Mouse (Mus musculus): ENCODE results near the gene Tenm2. TPM values are rescaled to one million over a fixed set of nuclear protein-coding genes. Genes with fewer than 3 reads are reported as not detected.

The Tenm2 gene
- total RNA-seq, 2 experiments from 2014 or later = 0.05 to 0.06 TPM

DNA sequence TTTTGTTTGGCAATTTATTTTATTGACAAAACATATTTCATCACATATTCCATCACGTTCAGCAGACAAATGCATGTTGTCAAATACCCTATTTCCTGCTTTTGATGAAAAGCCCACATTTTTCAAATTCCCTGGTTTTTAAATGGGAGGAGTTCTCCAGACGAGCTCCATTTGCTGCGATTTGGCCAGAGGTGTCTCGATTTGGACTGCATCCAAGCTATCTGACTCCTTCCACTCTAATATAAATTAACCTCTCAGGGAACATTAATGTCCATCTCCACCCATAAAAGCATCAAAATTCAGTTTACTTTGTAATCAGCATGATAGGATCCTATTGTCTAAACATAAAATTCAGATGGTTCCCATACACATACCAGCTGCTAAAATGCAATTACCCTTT is 120.6 kb downstream of the Tenm2 start:
- DNase-seq = no peak
- intact Hi-C loops (cut with DNase I) = no loop called here

GRCm38 (mm10) chr11:37107069-37107468 is 128.7 kb downstream of the Tenm2 start:
- DNase-seq = no peak
- intact Hi-C loops (cut with DNase I) = no loop called here

DNA sequence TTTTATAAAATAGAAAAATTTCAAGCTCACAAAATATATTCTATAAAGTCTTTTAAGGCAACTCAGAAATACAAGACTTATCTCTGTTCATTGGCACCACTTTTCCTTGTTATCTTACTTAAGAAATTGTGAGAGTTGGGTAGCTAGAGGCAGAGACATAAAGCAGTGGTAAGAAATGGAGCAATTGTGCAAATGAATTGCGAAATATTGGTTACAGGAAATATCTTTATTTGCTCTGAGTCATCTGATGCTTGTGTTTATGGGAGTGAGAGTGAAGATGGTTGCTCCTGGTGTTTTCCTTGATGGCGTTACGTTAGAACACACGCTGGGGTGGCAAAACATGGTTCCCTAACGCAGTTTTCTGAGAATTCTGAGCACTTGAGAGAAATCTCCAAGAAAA is 156.4 kb downstream of the Tenm2 start:
- intact Hi-C loops (cut with DNase I) = no loop called here
- no peak for DNase-seq

DNA sequence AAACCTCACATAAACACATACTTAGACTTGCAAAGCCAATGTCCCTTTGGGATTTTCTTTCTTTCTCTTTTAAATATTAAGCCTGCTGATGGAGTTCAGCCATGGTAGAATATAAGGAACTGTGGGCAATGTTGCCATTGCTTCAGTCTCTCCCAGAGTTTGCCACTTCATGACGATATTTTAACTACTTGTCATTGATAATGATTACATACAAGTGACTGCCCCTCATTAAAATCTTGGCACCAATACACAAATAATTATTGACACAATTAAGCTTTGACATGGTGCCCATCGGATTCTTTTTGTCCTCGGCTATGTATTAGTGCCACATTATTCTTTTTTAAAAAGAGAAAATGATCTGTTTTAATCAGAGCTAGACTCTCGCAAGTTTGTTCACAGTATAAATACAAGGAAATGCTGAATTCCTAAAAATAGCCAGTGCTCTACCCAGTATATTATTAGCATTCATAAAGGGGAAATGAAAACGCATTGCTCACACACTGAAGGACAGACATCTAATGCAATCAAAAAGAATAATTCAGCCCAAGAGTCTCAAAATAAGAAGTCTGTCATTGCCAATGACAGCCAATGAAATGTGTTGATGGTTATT is 158.7 kb downstream of the Tenm2 start:
- intact Hi-C loops (cut with DNase I) = no loop called here
- no peak for DNase-seq

DNA sequence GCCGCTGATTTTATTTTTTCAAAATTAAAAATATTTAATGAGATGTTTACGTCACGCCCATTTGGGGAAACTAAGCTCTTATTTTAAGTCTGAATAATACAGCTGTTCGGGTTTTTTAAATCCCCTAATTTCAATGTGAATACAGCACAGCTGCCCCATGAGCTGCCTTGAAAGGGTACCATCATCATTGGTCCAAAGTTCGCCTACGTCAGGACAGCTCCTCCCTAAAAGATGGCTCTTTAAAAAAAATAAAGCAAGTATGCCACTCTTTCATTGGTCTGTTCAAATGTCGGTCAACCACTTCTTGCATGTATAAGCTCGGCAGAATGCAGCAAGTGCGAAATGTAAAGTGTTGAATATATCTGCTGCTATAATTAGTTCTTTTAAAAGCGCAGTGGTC is 160.4 kb downstream of the Tenm2 start:
- intact Hi-C loops (cut with DNase I) = no loop called here
- DNase-seq = no peak

- intact Hi-C loops (cut with DNase I) = no loop called here
- no peak for DNase-seq
Measured at GRCm38 (mm10) chr11:37065459-37065858, 170.3 kb downstream of the Tenm2 start.

DNA sequence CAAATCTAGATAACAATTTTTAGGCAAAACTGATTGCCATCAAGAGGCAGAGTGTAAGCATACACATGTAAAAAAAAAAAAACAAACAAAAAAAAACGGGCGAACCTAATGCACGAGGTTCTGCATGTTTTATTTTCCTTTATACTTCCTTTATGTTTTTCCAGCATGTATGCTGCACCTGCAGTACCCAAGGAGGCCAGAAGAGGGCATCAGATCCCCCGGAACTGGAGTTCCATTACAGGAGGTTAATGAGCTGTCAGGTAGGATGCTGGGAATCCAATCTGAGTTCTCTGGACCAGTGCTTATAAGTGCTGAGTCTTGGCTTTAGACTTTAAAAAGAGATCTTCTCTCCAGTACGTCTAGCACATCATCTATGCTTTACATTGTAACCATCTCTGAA is 189.1 kb downstream of the Tenm2 start:
- intact Hi-C loops (cut with DNase I) = loop anchor here (2.0 kb wide), 1 partner anchor 140 kb away; no protein-coding TSS in a partner anchor

DNA sequence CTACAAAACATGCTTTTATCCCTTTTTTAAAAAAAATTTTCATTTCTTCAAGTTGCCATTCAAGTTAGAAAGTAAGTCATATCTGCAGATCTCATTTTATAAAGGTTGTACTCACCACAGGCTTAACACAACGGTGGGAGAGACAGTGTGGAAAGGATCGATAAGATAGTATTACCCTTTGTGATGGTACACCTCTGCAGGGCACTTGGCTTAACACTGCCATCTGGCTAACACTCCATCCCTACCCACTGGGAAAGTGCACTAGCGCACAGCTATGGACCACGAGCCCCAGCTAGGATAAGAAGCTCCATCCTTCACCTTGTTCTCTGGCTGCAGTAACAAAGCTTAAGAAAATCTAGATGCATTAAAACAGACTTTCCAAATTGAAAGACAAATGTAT is 194.5 kb downstream of the Tenm2 start:
- intact Hi-C loops (cut with DNase I) = no loop called here
- no peak for DNase-seq

More for the DNA sequence above, 189.1 kb downstream of the Tenm2 start:
- peak; percentile 6 to 44 for DNase-seq

GRCm38 (mm10) chr11:37039283-37039682 is 196.5 kb downstream of the Tenm2 start:
- no peak for DNase-seq
- intact Hi-C loops (cut with DNase I) = no loop called here

DNA sequence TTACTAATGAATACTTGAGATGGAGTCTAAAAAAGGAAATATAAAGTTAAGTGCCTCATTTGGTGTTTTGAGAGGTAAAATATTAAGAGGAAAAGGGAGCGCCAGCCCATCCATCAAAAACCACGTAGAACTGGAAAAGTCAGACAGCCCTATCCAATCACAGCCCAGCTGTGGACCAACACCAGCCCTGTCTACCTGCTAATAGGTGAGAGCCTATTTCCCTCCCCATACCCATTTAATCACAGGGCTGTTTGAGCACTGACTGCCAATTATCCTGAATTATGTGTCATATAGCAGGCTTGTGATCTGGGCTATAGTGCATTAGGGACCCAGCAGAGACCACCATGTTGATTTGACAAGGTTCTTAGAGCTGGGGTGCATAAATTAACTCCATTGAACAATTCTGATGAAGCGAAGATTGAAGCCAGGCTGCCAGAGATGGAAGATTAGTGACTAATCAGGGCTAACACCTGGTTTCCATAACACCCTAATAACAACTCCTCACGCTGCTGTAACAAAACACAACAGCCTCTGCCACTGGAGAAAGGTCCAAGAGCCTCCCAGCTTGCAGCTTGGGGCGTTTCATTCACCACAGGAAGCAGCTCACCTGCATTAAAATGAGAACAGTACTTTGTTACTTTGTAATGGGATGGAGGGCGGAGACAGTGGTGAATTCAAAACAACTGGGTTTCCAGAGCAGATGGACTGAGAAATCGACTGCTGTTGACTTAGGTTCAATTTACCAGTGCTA is 204.3 kb downstream of the Tenm2 start:
- no peak for DNase-seq
- intact Hi-C loops (cut with DNase I) = no loop called here

DNA sequence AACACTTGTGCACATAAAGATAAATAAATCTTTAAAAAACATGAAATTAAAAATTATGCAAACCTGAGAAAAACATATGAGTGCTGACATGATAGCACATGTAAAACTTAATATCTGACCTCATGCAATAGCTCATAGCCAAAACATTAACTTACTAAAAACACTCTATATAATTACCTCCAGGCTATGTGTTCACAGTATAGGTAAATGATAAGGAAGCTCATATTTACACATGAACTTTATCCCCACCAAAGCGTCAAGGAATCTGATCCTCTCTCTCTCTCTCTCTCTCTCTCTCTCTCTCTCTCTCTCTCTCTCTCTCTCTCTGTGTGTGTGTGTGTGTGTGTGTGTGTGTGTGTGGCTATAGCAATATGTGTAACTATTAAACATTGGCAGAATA is 223.9 kb downstream of the Tenm2 start:
- DNase-seq = no peak
- intact Hi-C loops (cut with DNase I) = no loop called here

DNA sequence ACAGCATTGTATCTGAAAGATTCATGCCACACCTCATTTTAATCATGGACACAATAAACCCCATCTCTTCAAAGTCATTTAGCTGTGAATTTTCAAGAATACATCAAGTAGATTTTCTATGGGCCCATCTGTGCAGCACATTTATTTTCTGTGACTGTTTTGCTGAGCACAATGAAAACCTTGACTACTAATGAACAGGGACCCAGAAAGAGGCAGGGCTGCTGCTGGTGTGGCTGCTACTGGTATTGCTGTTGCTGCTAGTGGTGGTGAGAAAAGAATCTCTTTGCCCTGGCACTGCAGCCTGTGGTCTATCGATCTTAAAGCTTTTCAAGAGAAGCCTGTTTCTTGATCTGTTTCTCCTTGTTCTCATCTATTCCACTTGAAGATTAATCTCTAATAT is 226.5 kb downstream of the Tenm2 start:
- DNase-seq = no peak
- intact Hi-C loops (cut with DNase I) = no loop called here

- DNase-seq = no peak
- intact Hi-C loops (cut with DNase I) = no loop called here
Measured at GRCm38 (mm10) chr11:36997668-36998067, 238.1 kb downstream of the Tenm2 start.

DNA sequence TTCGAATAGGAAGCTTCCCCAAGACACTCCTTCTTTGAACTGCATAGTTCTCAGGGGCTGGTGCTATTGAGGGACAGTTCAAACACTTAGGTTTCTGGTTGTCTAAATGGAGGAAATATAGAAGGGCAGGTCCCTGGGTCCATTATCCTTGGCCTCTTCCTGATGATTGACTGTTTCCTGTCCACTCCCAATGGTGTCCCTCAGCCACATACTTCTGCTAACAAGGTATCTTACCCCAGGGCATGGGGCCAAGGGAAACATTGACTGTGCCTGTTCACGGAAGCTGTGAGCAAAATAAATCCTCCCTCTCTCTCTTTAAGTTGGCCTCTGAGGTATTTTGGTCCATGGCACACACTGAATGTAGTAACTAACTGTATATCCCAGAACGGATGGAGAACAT is 244.9 kb downstream of the Tenm2 start:
- no peak for DNase-seq
- intact Hi-C loops (cut with DNase I) = no loop called here

DNA sequence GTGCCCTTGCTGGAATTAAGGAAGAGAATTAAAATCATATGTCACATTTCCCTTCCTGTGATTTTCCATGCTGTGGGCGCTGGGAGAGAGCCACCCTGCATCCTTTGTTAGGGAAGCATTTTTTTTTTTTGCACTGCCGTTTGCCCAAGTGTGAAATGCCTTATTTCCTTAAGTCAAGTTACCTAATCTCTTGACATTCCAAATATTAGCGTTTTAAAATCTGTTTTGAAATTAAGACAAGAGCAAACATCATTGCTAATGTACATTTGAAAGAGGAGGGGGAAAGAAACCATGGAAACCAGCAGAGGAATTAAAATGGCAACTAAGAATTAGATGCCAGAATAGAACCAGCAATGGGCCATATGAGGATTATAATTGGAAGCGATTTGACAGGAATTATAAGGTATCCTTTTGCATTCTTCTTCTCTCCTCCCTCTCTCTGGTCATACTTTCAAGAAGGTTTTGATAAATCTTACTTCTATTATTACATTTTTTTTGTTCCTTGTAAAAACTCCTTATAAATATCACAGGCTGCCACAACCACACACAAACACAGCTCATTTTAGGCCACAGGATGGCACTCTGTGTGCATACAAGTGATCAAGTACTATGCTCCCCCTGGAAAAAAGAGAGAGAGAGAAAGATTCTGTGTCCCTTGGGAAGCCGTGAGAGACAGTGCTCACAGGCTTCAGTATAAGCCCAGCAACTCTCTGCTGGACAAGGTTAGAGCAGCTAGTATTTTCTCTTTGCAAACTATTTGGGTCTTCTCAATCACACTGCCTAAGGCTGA is 246.8 kb downstream of the Tenm2 start:
- DNase-seq = no peak
- intact Hi-C loops (cut with DNase I) = loop anchor here (1.0 kb wide), 1 partner anchor 197 kb away; no protein-coding TSS in a partner anchor

DNA sequence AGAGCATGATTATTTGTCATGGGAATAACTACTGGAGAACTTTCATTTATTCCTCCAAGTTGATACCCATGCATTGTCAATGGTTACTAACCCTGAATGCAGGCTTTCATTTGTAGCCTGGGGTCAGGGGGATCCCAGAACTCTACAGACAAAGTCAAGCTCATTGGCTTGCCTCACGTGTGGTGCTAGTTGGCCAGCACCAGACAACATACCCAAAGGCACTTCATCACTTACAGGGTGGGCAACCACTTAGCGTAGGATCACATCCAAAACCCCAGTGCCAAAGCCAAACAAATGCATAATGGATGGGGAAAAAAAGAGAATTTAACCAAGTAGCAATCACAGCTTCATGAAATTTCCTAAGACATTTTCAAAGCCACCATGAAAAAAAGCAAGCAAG is 261.6 kb downstream of the Tenm2 start:
- intact Hi-C loops (cut with DNase I) = no loop called here
- no peak for DNase-seq

GRCm38 (mm10) chr11:36958102-36958501 is 277.7 kb downstream of the Tenm2 start:
- intact Hi-C loops (cut with DNase I) = no loop called here
- DNase-seq = no peak

DNA sequence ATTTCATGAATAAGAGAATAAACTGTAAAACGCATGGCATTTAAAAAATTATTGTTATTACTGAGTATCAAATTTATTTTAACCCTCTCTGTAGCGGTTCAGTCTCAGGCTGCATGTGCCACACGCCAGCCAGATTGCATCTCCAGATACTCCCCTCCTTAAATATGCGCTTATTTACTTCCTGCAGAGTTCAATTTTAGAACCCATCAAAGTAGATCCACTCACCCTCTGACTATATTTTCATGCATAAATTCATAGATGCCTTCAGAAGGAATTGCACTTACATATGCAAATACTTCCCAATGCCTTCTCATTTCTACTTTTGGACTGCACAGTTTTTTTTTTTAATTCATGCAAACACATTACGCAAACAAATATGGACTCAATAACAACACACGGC is 294.3 kb downstream of the Tenm2 start:
- DNase-seq = no peak
- intact Hi-C loops (cut with DNase I) = no loop called here

GRCm38 (mm10) chr11:36940557-36941110 is 295.1 kb downstream of the Tenm2 start:
- DNase-seq = no peak
- intact Hi-C loops (cut with DNase I) = no loop called here

GRCm38 (mm10) chr11:36929817-36930216 is 305.9 kb downstream of the Tenm2 start:
- DNase-seq = no peak
- intact Hi-C loops (cut with DNase I) = no loop called here

DNA sequence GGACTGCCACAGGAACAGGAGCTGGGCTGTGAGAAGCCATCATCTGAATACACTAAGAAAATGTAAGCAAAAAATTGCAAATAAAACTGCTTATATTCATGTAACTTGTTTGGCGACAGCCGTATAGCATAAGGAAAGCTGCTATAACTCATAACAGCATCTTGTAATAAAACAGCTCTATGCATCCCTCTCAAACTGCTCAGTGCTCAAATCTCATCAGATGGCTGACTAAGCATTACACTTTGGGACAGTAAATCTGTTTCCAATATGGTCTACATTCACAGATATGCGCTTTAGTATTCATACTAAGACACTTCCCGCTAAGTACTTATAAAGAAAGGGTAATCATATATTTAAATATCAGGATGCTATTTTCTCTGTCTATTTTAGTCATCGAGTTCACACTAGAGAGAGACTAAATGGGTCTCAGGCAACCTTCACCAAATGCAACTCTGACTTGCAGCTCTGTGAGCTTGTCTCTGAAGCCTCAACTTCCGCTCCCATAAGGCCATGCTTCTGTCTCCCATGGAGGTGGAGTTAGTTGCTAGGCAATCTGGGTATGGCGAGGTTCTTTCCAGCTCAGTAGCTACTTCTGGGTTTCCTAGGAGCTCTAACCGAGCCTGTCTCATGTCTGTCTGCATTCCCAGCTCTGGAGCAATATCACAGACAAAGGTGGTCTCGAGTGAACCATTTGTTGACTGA is 308.9 kb downstream of the Tenm2 start:
- intact Hi-C loops (cut with DNase I) = no loop called here
- no peak for DNase-seq
